Mouse (Mus musculus): ENCODE results near the gene Gm28230. TPM values are rescaled to one million over a fixed set of nuclear protein-coding genes. Genes with fewer than 3 reads are reported as not detected.

Gm28230 gene
- total and polyA plus RNA-seq, 2 experiments from 2014 or later, result 1.6 TPM; not detected in 1

DNA sequence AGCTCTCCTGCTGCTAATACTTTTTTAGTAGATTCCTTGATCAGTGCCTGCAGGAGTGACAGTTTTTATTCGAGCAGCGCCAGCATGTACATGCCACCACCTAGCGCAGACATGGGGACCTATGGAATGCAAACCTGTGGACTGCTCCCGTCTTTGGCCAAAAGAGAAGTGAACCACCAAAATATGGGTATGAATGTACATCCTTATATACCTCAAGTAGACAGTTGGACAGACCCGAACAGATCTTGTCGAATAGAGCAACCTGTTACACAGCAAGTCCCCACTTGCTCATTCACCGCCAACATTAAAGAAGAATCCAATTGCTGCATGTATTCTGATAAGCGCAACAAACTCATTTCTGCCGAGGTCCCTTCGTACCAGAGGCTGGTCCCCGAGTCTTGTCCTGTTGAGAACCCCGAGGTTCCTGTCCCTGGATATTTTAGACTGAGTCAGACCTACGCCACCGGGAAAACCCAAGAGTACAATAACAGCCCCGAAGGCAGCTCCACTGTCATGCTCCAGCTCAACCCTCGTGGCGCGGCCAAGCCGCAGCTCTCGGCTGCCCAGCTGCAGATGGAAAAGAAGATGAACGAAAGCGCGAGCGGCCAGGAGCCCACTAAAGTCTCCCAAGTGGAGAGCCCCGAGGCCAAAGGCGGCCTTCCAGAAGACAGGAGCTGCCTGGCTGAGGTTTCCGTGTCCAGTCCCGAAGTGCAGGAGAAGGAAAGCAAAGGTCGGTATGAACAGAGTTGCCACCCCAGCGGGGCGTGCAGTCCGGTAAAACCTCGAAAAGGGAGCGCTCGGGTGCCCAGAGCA lies 34.3 kb upstream of the Gm28230 start:
- DNase-seq (ENCODE audit: low spot score) (no peak), ATAC-seq (ENCODE audit: insufficient read depth, low read depth) (no peak)
- Histone ChIP-seq H3K4me3 (ENCODE audit: low read depth, low read length) (peak overlapping the region; percentile 28; the same call in 1 of the 2 replicates), H3K27me3 (ENCODE audit: control insufficient read depth, insufficient read depth, low read length) (peaks cover 99% of the 10 kb centered on the region), H3K4me1 (ENCODE audit: control insufficient read depth, insufficient read depth) (no peaks in the 10 kb centered on the region), H3K9ac (replicated peaks; ENCODE audit: low read depth, low read length) (no peak overlapping the region), H3K4me2 (ENCODE audit: low read depth, low read length) (no peak overlapping the region), H3K36me3 (replicated peaks; ENCODE audit: control insufficient read depth, insufficient read depth, low read length) (no peaks in the 10 kb centered on the region), H3K27ac (ENCODE audit: low read depth) (no peak overlapping the region), H3K9me3 (replicated peaks; ENCODE audit: control insufficient read depth, low read length) (no peaks in the 10 kb centered on the region)
- WGBS, result 5% methylated on average over 35 of the region's 35 CpGs
- TF ChIP-seq EP300 (IDR thresholded peaks at IDR 0.05; ENCODE audit: low read depth) (no peak), CTCF (IDR thresholded peaks at IDR 0.05; ENCODE audit: low read depth) (no peak)

DNA sequence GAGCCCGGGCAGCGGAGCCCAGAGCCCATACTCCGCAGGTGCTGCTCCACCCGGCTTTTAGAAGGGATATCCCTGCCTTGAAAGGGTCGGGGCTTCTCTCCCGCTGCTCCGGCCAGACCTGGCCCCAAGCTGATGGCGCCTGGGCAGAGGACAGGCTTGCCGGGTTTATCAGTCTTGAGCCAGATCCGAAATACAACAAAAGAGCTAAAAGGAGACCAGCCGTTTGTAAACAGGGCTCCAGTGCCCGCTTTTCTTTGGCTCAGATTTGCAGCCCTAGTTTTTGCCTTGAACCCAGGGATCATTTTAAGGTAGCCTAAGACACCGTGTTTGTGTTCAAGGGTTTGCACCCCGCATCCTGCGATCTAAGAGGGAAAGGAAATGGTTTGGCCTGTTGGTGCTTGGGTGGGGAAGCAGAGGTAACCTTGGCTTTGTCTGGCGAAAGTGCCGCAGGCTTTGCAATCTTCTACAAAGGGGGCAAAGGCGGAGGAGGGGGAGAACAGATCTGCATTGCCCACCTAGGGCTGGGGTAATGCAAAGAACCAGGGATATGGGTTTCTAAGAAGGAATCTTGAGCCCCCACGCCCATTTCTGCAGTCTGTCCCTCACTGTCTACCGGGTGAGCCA lies 33.6 kb upstream of the Gm28230 start:
- Histone ChIP-seq H3K9ac (replicated peaks; ENCODE audit: low read depth, low read length) (no peak overlapping the region), H3K27ac (ENCODE audit: low read depth) (no peak overlapping the region), H3K4me2 (ENCODE audit: low read depth, low read length) (no peak overlapping the region), H3K9me3 (replicated peaks; ENCODE audit: control insufficient read depth, low read length) (no peaks in the 10 kb centered on the region), H3K4me3 (ENCODE audit: low read depth, low read length) (no peak overlapping the region), H3K27me3 (ENCODE audit: control insufficient read depth, insufficient read depth, low read length) (peaks cover 99% of the 10 kb centered on the region), H3K36me3 (replicated peaks; ENCODE audit: control insufficient read depth, insufficient read depth, low read length) (no peaks in the 10 kb centered on the region), H3K4me1 (ENCODE audit: control insufficient read depth, insufficient read depth) (no peaks in the 10 kb centered on the region)
- no peak for DNase-seq (ENCODE audit: low spot score)
- WGBS, result 3% methylated on average over 20 of the region's 20 CpGs
- no peak for ATAC-seq (ENCODE audit: insufficient read depth, low read depth)
- no peak for TF ChIP-seq CTCF (IDR thresholded peaks at IDR 0.05; ENCODE audit: low read depth)
- TF ChIP-seq EP300 (IDR thresholded peaks at IDR 0.05; ENCODE audit: low read depth), result no peak

DNA sequence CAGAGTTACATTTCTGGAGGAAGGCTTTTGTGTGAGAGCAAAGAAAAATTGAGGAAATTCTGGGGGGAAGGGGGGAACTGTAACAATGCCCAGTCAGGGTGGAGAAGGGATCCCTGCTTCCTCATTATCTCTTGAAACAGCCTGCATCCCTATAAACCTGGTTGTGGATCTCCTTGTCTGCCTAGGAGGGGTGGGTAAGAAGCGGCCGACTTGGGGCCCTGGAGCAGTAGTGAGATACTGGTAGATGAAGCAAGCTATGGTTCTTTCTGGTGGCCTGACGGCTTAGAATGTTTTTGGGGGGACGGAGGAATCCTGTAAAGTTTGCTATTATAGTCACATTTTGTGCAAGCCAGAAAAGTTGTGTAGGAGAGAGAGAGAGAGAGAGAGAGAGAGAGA lies 33.1 kb upstream of the Gm28230 start:
- Histone ChIP-seq H3K27me3 (ENCODE audit: control insufficient read depth, insufficient read depth, low read length) (peaks cover 99% of the 10 kb centered on the region), H3K9ac (replicated peaks; ENCODE audit: low read depth, low read length) (no peak overlapping the region), H3K9me3 (replicated peaks; ENCODE audit: control insufficient read depth, low read length) (no peaks in the 10 kb centered on the region), H3K27ac (ENCODE audit: low read depth) (no peak overlapping the region), H3K4me3 (ENCODE audit: low read depth, low read length) (no peak overlapping the region), H3K36me3 (replicated peaks; ENCODE audit: control insufficient read depth, insufficient read depth, low read length) (no peaks in the 10 kb centered on the region), H3K4me1 (ENCODE audit: control insufficient read depth, insufficient read depth) (no peaks in the 10 kb centered on the region), H3K4me2 (ENCODE audit: low read depth, low read length) (no peak overlapping the region)
- no peak for ATAC-seq (ENCODE audit: insufficient read depth, low read depth)
- DNase-seq (ENCODE audit: low spot score), result no peak
- TF ChIP-seq CTCF (IDR thresholded peaks at IDR 0.05; ENCODE audit: low read depth), result no peak
- TF ChIP-seq EP300 (IDR thresholded peaks at IDR 0.05; ENCODE audit: low read depth), result no peak
- WGBS, result 19% methylated on average over 4 of the region's 4 CpGs

DNA sequence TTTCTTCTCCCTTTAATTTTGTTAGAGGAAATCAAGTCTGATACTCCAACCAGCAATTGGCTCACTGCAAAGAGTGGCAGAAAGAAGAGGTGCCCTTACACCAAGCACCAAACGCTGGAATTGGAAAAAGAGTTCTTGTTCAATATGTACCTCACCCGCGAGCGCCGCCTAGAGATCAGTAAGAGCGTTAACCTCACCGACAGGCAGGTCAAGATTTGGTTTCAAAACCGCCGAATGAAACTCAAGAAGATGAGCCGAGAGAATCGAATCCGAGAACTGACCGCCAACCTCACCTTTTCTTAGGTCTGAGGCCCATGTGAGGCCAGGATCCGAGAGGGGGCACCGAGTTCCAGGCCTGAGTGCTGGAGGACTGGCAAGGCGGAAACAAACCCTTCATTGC lies 32.5 kb upstream of the Gm28230 start:
- no peak for DNase-seq (ENCODE audit: low spot score)
- Histone ChIP-seq H3K9me3 (replicated peaks; ENCODE audit: control insufficient read depth, low read length) (no peaks in the 10 kb centered on the region), H3K27me3 (ENCODE audit: control insufficient read depth, insufficient read depth, low read length) (peaks cover 99% of the 10 kb centered on the region), H3K9ac (replicated peaks; ENCODE audit: low read depth, low read length) (no peak overlapping the region), H3K4me1 (ENCODE audit: control insufficient read depth, insufficient read depth) (no peaks in the 10 kb centered on the region), H3K4me3 (ENCODE audit: low read depth, low read length) (no peak overlapping the region), H3K4me2 (ENCODE audit: low read depth, low read length) (no peak overlapping the region), H3K27ac (ENCODE audit: low read depth) (no peak overlapping the region), H3K36me3 (replicated peaks; ENCODE audit: control insufficient read depth, insufficient read depth, low read length) (no peaks in the 10 kb centered on the region)
- ATAC-seq (ENCODE audit: insufficient read depth, low read depth), result no peak
- 3% methylated on average over 16 of the region's 16 CpGs for WGBS
- no peak for TF ChIP-seq CTCF (IDR thresholded peaks at IDR 0.05; ENCODE audit: low read depth)
- no peak for TF ChIP-seq EP300 (IDR thresholded peaks at IDR 0.05; ENCODE audit: low read depth)

DNA sequence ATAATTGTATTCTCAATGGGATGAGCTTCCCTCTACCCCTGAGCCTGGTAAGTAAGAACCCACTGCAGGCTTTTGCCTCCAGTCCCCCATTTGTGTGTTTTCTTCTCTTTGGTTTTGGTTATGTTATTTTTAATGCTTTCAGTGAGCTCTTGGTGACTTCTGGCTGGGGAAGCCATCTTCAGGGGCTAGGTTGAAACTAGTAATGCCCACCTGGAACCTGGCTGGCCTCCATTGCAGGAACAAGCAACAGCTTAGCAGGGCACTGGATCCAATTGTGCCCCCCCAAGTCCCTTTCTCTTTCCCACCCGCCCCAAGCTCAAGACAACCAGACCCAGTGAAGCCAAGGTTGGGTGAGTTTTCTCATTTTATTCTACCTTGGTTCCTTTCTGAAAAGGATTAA lies 31.1 kb upstream of the Gm28230 start:
- H3K4me3 ChIP-seq (ENCODE audit: low read depth, low read length), result no peak overlapping the region
- TF ChIP-seq EP300 (IDR thresholded peaks at IDR 0.05; ENCODE audit: low read depth) (no peak), CTCF (IDR thresholded peaks at IDR 0.05; ENCODE audit: low read depth) (no peak)
- no peaks in the 10 kb centered on the region for H3K9me3 ChIP-seq (replicated peaks; ENCODE audit: control insufficient read depth, low read length)
- no peaks in the 10 kb centered on the region for H3K4me1 ChIP-seq (ENCODE audit: control insufficient read depth, insufficient read depth)
- DNase-seq (ENCODE audit: low spot score) (no peak), ATAC-seq (ENCODE audit: insufficient read depth, low read depth) (no peak)
- H3K9ac ChIP-seq (replicated peaks; ENCODE audit: low read depth, low read length), result no peak overlapping the region
- no peak overlapping the region for H3K27ac ChIP-seq (ENCODE audit: low read depth)
- peaks cover 100% of the 10 kb centered on the region for H3K27me3 ChIP-seq (ENCODE audit: control insufficient read depth, insufficient read depth, low read length)
- 0% methylated on average over 1 of the region's 1 CpGs for WGBS
- no peak overlapping the region for H3K4me2 ChIP-seq (ENCODE audit: low read depth, low read length)
- H3K36me3 ChIP-seq (replicated peaks; ENCODE audit: control insufficient read depth, insufficient read depth, low read length), result no peaks in the 10 kb centered on the region
